ENCODE assay signal across 21 mouse cellular contexts in genomic region chr4:33525272-33525671, GRCm38 (mm10).
A peak's percentile ranks its signal among the peaks of the same experiment; 100 is the strongest.
DNase-seq lines count a peak whose midpoint lies in the region; ATAC-seq and TF ChIP-seq lines count a peak whose summit lies in the region.
"Had no signal": no experiment of that assay in that cellular context is flagged by ENCODE, and none has a peak within 500 bp of the region (broad histone marks: within the 10 kb centered on the region; RNA-seq: fewer than 3 reads in every experiment).

No protein-coding gene starts in this region.

- no peak for TF ChIP-seq POLR2A in cerebellum, adult 2 months (IDR thresholded peaks at IDR 0.05; ENCODE audit: borderline replicate concordance, insufficient read depth, low read length)
- TF ChIP-seq POLR2A in heart, adult 2 months (IDR thresholded peaks at IDR 0.05; ENCODE audit: insufficient read depth, low read depth, low read length): no peak

- no peak overlapping the region for H3K4me3 ChIP-seq in cerebellum, adult 2 months (replicated peaks; ENCODE audit: insufficient read depth, low read depth, low read length)
- H3K4me3 ChIP-seq in forebrain, embryonic 15.5 days: no peak overlapping the region
- H3K4me3 ChIP-seq in forebrain, embryonic 11.5 days (ENCODE audit: low read depth, low read length): no peak overlapping the region
- H3K4me3 ChIP-seq in heart, embryonic 10.5 days: no peak overlapping the region
- no peak overlapping the region for H3K4me3 ChIP-seq in heart, adult 2 months
- H3K4me3 ChIP-seq: embryonic facial prominence, embryonic 12.5 days; embryonic facial prominence, embryonic 15.5 days; heart, embryonic 13.5 days; hindbrain, embryonic 12.5 days had no signal

- H3K27me3 ChIP-seq in cerebellum, adult 2 months (ENCODE audit: control insufficient read depth, insufficient read depth, low read length): no peaks in the 10 kb centered on the region
- H3K27me3 ChIP-seq in forebrain, embryonic 15.5 days: no peaks in the 10 kb centered on the region
- no peaks in the 10 kb centered on the region for H3K27me3 ChIP-seq in forebrain, embryonic 11.5 days (ENCODE audit: control insufficient read depth, insufficient read depth, low read length)
- peaks cover 44% of the 10 kb centered on the region for H3K27me3 ChIP-seq in heart, embryonic 10.5 days (ENCODE audit: insufficient read depth, poor library complexity, severe bottlenecking)
- H3K27me3 ChIP-seq in heart, adult 2 months (ENCODE audit: control insufficient read depth, insufficient read depth, low read length): no peaks in the 10 kb centered on the region
- H3K27me3 ChIP-seq: embryonic facial prominence, embryonic 12.5 days; embryonic facial prominence, embryonic 15.5 days; hindbrain, embryonic 12.5 days had no signal

- no peaks in the 10 kb centered on the region for H3K36me3 ChIP-seq in forebrain, embryonic 15.5 days
- no peaks in the 10 kb centered on the region for H3K36me3 ChIP-seq in forebrain, embryonic 11.5 days (ENCODE audit: control insufficient read depth, insufficient read depth, low read length)
- no peaks in the 10 kb centered on the region for H3K36me3 ChIP-seq in heart, embryonic 10.5 days
- no peaks in the 10 kb centered on the region for H3K36me3 ChIP-seq in heart, adult 2 months (ENCODE audit: control insufficient read depth, insufficient read depth, low read length)
- H3K36me3 ChIP-seq: embryonic facial prominence, embryonic 12.5 days; embryonic facial prominence, embryonic 15.5 days; heart, embryonic 13.5 days; hindbrain, embryonic 12.5 days had no signal

- H3K4me1 ChIP-seq in cerebellum, adult 2 months (ENCODE audit: control insufficient read depth, insufficient read depth, low read length): peaks cover 31% of the 10 kb centered on the region
- peaks cover 29% of the 10 kb centered on the region for H3K4me1 ChIP-seq in forebrain, embryonic 15.5 days
- 0 out of 2 replicates have a peak, but pooled peaks cover 2% of the 10 kb centered on the region for H3K4me1 ChIP-seq in forebrain, embryonic 11.5 days (replicated peaks; ENCODE audit: control insufficient read depth, insufficient read depth, low read length)
- H3K4me1 ChIP-seq in heart, embryonic 10.5 days: peaks cover 12% of the 10 kb centered on the region; the same call in 1 of the 2 replicates
- no peaks in the 10 kb centered on the region for H3K4me1 ChIP-seq in heart, adult 2 months (ENCODE audit: control insufficient read depth, insufficient read depth, low read length)
- H3K4me1 ChIP-seq: embryonic facial prominence, embryonic 12.5 days had no signal

- no peaks in the 10 kb centered on the region for H3K79me2 ChIP-seq in heart, adult 2 months (replicated peaks; ENCODE audit: control insufficient read depth, insufficient read depth, low read length)

- no peak overlapping the region for H3K4me2 ChIP-seq in forebrain, embryonic 15.5 days (replicated peaks)
- no peak overlapping the region for H3K4me2 ChIP-seq in forebrain, embryonic 11.5 days (ENCODE audit: low read depth, low read length, severe bottlenecking)
- H3K4me2 ChIP-seq: embryonic facial prominence, embryonic 12.5 days; embryonic facial prominence, embryonic 15.5 days; heart, embryonic 13.5 days; hindbrain, embryonic 12.5 days had no signal

- no peaks in the 10 kb centered on the region for H3K9me3 ChIP-seq in forebrain, embryonic 15.5 days
- no peaks in the 10 kb centered on the region for H3K9me3 ChIP-seq in forebrain, embryonic 11.5 days (ENCODE audit: control insufficient read depth, low read length)
- H3K9me3 ChIP-seq in heart, embryonic 10.5 days: no peaks in the 10 kb centered on the region
- H3K9me3 ChIP-seq: embryonic facial prominence, embryonic 12.5 days; embryonic facial prominence, embryonic 15.5 days; heart, embryonic 13.5 days; hindbrain, embryonic 12.5 days had no signal

- WGBS in cerebellum, adult 2 months: over 99% methylated on average over 4 of the region's 4 CpGs
- WGBS in forebrain, embryonic 15.5 days: 96% methylated on average over 4 of the region's 4 CpGs
- WGBS in forebrain, embryonic 11.5 days: 96% methylated on average over 4 of the region's 4 CpGs
- 94% methylated on average over 4 of the region's 4 CpGs for WGBS in heart, embryonic 10.5 days
- WGBS in heart, adult 2 months: 97% methylated on average over 4 of the region's 4 CpGs

- H3K27ac ChIP-seq in cerebellum, adult 2 months (ENCODE audit: insufficient read depth, low read length): peak overlapping the region; percentile 91
- H3K27ac ChIP-seq in forebrain, embryonic 15.5 days (replicated peaks): peak overlapping the region; percentile 84
- no peak overlapping the region for H3K27ac ChIP-seq in forebrain, embryonic 11.5 days (ENCODE audit: low read depth, low read length)
- no peak overlapping the region for H3K27ac ChIP-seq in heart, embryonic 10.5 days
- no peak overlapping the region for H3K27ac ChIP-seq in heart, adult 2 months
- H3K27ac ChIP-seq: embryonic facial prominence, embryonic 12.5 days; embryonic facial prominence, embryonic 15.5 days; heart, embryonic 13.5 days; hindbrain, embryonic 12.5 days; hindbrain, postnatal 0 days had no signal

- no peak for DNase-seq in cerebellum, adult 2 months
- no peak for DNase-seq in cerebellum, adult 11 months
- DNase-seq in cerebellum, postnatal 25 days: peak; percentile 6 to 31
- no peak for DNase-seq in cerebellum, postnatal 10 days
- no peak for DNase-seq in forebrain, embryonic 11.5 days (ENCODE audit: low spot score)
- peak; percentile 64 for DNase-seq in heart, embryonic 10.5 days (ENCODE audit: low spot score)
- DNase-seq in heart, adult 2 months: no peak
- DNase-seq: adrenal gland, adult 8-10 months; adrenal gland, postnatal 25 days; gastrocnemius, postnatal 10 days; heart, postnatal 14 days; kidney, adult 18-20 months had no signal

- intact Hi-C loops in heart, adult 2 months (cut with DNase I): no loop called here

- TF ChIP-seq EP300 in heart, adult 2 months (IDR thresholded peaks at IDR 0.05; ENCODE audit: insufficient read depth, low read depth, low read length): no peak

- no peak overlapping the region for H3K9ac ChIP-seq in forebrain, embryonic 15.5 days (replicated peaks)
- H3K9ac ChIP-seq in forebrain, embryonic 11.5 days (ENCODE audit: low read length): no peak overlapping the region
- H3K9ac ChIP-seq in heart, adult 2 months (ENCODE audit: low read depth, low read length): no peak overlapping the region
- H3K9ac ChIP-seq: embryonic facial prominence, embryonic 12.5 days; embryonic facial prominence, embryonic 15.5 days; heart, embryonic 13.5 days; hindbrain, embryonic 12.5 days had no signal

- no peak for TF ChIP-seq CTCF in cerebellum, adult 2 months (IDR thresholded peaks at IDR 0.05; ENCODE audit: borderline replicate concordance, insufficient read depth, low read depth, low read length)
- no peak for TF ChIP-seq CTCF in heart, adult 2 months (IDR thresholded peaks at IDR 0.05)

- ATAC-seq in forebrain, embryonic 15.5 days (replicated peaks): no peak
- ATAC-seq in forebrain, embryonic 11.5 days (replicated peaks; ENCODE audit: low FRiP score): no peak
- ATAC-seq: activated CD4-positive, CD25-positive, alpha-beta regulatory T cell, adult 4 months; inflammation-experienced regulatory T-cells, adult 6 months; intestine, embryonic 16.5 days had no signal

Comparison
In these comparisons a context has a peak if more than half of its experiments do, and no peak if none do; other contexts are left out.
1. DNase-seq: peak in cerebellum, postnatal 25 days (2 of 2) and heart, embryonic 10.5 days (single experiment); none in cerebellum, adult 2 months (0 of 2), cerebellum, adult 11 months (single experiment), cerebellum, postnatal 10 days (0 of 2), forebrain, embryonic 11.5 days (single experiment) and heart, adult 2 months (0 of 2).
2. H3K27ac ChIP-seq: peak in cerebellum, adult 2 months (single experiment) and forebrain, embryonic 15.5 days (single experiment); none in forebrain, embryonic 11.5 days (single experiment), heart, embryonic 10.5 days (single experiment) and heart, adult 2 months (single experiment).